Mouse (Mus musculus) ES-E14 (cell line): ENCODE results near the gene Cyp2f2.

Source experiments
- CHD2 ChIP-seq: IDR thresholded peaks from 2 replicates; pipeline ENCODE4 v1.6.1; 2014; ENCODE audit warnings: mild to moderate bottlenecking, low read depth, low read length, inconsistent platforms
- HCFC1 ChIP-seq: IDR thresholded peaks from 2 replicates; pipeline ENCODE4 v1.6.1; 2012; ENCODE audit warnings: low read length, inconsistent platforms, borderline replicate concordance; ENCODE audit not compliant: insufficient read depth
- MAFK ChIP-seq: IDR thresholded peaks from 2 replicates; pipeline ENCODE4 v1.6.1; 2014; ENCODE audit warnings: mild to moderate bottlenecking, low read depth, low read length, inconsistent platforms; ENCODE audit not compliant: insufficient read depth
- ZC3H11A ChIP-seq: IDR thresholded peaks from 2 replicates; pipeline ENCODE4 v1.6.1; 2012; ENCODE audit warnings: low read depth, mild to moderate bottlenecking, inconsistent platforms, low read length, borderline replicate concordance

- TF ChIP-seq MAFK, result no peak
- TF ChIP-seq ZC3H11A, result no peak
- no peak for TF ChIP-seq HCFC1
- no peak for TF ChIP-seq CHD2
Observed at GRCm38 (mm10) chr7:27156005-27156404, 36.3 kb downstream of the Cyp2f2 start.
